Mouse (Mus musculus): ENCODE measurements around the gene Zfp273.
"Not testable (repeated sequence)": the region's sequence is repeated elsewhere in the genome, so short reads cannot be mapped to it uniquely, and the experiment has no call there.

The Zfp273 gene

DNA sequence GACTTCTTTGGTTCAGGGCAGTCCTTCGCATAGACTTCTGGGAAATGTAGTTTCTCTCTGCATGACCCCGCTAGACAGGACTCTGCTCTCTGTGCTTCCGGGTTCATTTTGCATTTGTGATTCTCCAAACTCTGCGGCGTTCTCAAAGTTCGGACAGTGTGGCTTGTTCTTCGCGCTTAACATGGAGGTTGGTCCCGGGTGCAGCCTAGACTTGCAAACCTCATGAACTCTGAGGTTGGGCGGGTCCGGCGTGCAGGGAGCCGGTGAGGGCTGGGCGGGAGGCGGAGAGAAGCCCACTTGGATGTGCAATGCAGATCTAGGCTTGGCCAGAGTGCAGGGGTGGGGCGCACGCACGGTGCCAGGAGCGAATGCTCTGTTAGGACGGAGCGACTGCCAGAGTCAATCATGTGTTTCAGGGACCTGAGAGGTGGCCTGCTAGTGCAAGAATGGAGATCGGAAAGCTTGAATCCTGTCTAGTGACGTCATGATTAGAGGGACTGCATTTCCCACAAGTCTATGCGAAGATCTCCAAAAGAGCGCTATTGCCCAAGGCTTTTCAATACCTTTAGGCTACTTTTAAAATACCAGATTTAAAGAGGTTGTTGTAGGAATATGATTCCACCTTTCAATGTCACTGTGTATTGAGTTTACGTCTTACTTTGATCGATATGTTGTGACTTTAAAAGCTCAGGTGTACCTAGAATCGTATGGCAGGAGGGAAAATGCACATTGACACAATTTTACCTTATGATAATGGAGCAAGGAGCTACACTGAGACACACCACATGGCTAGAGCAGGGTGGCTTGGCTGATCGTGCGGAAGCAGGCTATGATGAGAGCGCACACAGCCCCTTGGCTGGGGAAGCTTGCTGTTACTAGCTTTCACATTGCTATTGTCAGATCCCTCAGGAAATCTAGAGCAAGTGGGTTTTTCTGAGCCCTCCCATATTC, at the start of gene Zfp273:
Gene Zfp273, plus strand, starts transcription at position 31 of the 951 bp plus-strand sequence.
- DNase-seq: peak; percentile 84

DNA sequence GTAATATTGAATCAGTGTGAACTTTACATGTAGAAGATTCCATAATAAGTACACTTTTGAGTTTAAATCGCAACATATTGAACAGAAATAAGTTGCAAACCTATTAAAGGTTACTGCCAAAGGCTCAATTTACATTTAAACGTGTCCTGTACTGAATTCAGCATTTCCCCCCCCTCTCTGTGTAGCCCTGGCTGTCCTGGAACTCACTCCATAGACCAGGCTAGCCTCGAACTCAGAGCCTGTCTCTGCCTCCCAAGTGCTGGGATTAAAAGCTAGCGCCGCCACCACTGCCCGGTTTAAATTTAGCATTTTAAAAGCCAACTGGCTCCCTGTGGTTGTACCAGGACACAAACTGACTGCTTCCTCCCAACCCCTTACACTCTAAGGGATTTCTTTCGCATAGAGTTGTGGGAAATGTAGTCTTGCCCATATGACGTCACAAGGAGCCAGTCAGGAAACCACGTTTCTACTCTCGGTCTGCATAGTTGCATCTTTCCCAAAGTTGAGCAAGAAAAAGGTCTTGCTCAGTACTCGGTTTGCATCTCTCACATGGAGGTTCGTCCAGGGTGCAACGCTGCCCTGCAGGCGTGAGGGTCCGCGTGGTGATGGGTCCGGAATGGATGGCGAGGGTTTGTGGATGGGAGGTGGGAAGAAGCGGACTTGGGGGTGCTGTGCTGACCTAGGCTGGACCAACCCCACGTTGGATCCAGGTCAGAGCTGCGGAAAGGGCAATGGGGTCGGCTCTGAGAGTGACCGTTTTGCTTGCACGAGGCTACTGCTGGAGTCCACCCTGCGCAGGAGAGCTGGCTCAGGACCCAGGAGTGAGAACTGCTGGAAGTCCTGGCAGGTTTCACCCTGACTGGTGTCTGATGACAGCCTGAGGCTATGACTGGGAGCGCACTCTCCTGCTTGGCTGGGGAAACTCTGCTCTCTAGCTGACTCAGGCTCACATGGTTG, 34.0 kb upstream of the Zfp273 start, which contains the start of gene Zfp493:
Gene Zfp493, plus strand, starts transcription at position 429 of the 957 bp plus-strand sequence.
- DNase-seq: peak; percentile 82

DNA sequence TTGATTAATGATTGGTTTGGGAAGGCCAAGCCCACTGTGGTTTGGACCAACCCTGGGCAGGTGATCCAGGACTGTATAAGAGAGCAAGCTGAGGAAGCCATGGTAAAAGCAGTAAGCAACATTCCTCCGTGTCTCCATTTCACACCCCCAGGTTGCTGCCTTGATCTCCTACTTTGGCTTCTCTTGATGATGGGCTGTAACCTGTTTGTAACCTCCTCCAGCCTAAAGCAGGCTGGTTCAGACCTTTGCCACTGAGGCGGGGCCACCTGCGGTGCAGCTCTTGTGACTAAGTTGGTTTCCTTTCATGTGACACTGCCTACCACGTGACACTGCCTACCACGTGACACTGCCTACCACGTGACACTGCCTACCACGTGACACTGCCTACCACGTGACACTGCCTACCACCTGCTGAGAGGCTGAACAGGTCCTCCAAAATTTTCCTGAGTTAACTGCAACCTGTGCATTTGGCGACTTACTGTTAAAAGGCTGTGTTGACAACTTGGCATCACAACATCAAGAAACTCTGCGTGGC, 21.6 kb upstream of the Zfp273 start:
- DNase-seq: no peak

DNA sequence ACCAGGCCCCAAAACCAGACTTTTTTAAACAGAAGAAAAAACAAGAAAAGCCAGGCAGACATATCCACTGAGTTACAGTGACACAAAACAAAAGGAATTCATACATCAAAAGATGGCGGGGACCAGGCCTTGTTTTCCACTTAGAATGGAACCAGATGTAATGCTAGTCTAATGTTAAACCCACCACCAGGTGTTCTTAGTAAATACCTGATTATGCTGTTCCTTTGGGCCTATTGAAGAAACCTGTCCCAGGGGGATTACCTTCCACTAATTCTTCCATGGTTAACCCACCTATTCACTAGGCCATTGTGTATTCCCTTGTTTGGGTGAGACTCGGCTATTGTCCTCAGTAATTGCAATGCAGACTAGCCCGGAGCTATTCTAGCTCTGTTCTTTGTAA, 14.9 kb upstream of the Zfp273 start:
- no peak for DNase-seq

DNA sequence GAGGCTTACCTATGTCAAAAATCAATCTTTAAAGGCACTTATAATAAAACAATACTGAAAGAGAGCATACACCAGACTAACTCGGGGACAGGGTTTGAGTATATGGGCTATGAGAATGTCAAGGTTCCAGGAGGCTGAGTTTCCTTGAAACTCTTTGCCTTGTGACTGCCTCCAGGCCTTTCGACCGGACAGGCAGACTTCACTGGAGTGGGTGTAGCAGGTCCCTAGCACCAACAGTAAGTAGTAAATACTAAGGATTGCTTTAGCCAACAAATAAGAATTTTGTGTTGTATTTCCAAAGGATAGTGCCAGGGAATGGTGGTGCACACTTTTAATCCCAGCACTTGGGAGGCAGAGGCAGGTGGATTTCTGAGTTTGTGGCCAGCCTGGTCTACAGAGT, 14.4 kb upstream of the Zfp273 start:
- not testable (repeated sequence) for DNase-seq

DNA sequence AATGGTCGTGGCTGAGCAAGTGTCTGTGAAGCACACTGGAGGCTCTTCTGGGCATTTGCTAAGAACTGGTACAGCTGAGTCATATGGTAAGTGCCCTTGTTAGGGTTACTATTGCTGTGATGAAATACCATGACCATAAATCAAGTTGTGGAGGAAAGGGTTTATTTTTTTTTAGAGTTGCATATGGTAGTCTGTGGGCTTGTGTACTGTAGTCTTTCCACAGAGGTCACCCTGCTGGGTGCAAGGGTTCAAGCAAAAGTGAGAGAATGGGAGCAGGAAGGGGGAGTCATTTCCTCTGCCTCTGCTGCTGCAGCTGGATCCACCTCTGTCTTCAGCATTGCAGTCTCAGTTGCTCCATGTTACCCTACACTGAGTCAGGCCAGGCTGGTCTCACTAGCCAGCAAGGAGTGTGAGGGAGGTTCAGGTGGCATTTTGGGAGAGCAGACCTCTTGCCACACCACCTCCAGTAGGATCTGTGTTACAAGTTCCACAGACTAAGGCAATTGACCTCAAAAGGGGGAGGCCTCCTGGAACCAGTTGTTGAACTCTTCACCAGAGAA, 1.8 kb upstream of the Zfp273 start:
- no peak for DNase-seq

DNA sequence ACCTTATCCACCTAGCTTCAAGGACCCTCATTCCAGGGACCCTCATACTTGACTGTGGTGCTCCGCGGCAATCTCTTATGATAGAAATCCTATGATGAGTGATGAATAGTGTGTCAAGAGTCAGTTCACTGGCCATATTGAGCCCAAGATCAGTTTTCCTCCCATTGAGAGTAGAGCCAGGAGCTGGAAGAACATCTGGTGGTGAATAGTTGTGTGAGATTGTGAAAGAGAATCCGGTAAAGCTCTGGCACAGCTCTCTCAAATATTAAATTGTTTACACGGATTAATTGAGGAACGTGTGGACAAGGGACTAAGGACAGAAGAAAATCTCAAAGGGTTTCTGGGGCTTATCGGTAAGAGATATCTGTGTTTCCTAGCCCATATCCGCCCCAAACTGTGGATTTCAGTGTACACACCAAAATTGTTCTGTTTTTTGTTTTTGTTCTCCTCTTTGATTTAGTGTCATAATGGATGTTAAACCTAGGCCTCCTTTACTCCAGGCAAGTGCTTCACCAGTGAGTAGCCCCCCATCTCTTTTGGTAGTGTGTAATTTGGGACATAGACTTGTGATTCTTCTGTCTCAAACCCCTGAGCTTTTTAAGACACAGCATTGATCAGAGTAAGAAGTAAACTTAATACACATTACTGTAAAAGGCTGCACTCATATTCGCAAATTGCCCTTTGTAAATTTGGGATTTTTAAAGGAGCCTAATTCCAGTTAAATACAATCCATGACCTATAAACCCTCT, 405 bp upstream of the Zfp273 start:
- no peak for DNase-seq

DNA sequence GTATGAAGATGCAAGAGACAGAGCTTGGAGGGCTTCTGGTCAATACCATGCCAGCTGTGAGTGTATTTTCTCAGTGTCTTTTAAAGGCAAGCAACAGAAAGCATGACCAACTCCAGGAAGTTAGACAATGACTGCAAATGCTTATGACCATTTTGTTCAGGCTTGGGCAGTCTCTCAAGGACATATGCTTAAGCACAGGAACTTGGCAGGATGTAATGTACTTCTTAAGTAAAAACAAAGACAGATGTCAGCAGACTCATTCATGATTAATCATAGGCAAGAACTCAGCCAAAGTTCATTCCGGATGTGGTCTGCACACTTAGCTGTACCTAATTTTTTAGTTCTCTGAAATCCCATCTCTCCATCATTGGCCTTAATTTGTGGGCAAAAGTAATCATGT, 5.1 kb downstream of the Zfp273 start:
- peak; percentile 33 for DNase-seq

DNA sequence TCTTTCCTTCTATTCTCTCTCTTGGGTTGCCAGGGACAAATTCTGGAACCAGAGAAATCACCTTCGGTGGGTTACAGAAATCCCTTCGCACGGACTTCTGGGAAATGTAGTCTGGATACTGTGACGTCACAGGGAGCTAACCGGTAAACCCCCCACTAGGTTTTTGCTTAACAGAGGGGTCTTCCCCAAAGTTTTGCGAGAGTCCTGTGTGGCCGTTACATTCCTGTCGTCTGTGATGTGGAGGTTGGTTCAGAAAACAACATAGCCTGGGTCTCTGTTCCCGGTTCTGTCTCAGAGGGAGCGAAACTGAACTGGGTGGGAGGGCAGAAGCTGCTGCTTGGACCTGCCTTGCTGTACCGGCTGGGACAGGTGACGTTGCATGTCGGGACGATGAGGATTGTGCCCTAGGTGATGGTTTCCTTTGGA, 17.4 kb downstream of the Zfp273 start, which contains the start of gene Gm10037:
Gene Gm10037, plus strand, starts transcription at position 196 of the 426 bp plus-strand sequence.
- DNase-seq: peak; percentile 67

DNA sequence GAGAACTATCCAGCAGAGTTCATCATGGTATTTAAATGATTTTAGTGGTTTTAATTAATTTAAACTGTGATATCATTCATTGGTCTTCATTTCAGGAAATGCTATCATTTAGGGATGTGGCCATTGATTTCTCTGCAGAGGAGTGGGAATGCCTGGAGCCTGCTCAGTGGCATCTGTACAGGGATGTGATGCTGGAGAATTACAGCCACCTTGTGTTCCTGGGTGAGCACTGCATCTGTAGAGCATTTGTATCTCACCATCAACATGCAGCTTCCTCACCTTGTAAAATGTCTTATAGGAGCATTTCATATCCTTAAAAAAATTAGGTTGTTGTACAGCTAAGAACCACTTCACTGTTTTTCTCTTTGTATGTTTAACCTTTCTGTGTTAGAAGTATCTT, 19.6 kb downstream of the Zfp273 start:
- DNase-seq: not testable (repeated sequence)

DNA sequence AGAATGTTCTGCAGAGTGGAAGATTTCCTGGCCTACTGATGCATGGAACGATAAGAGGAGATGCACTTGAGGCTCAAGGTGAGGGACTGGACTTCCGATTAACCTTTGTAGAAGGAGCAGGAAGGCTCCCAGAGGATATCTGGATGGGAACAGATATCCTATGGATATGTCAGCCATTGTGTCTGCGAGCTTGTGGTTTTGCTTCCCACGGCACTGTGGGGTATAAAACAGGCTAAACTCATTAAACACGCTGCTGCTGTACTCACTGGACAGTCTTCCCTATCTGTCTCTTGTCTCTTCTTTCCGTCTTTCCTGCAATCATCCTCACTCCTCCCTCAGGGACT, 30.2 kb downstream of the Zfp273 start:
- DNase-seq: no peak

DNA sequence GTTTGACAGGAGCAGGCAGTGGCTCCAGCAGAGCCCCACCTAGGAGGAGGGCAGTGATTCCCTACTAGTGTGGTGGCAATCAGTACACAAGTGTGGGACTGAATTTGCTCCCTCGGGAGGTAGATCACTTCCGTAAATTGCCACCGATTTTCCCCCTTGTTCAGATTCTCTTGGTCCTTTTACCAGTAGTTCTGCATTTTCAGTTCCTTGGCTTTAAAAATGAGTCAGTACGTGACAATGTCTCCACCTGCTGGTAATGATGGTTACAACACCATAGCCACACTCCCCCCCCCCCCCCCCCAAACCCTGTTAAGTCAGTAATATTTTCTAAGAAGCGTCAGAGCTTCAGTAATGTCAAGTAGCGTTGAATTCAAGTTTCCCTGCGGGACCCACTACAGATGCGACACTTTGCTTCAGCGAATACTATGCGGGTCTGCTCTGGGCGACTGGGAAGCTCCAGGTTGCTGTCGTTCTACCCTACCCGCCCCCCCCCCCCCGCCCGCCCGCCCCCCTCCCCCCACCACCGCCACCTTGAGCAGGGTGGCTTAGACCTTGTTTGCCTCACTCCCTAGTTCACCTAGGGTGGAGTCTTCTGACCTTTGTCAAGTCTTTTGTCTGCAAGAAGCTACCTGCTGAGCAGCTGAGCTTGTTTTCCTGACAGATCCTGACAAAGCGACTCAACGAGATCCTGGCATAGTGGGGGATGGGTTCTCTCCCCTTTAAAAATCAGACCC, 30.7 kb downstream of the Zfp273 start:
- peak; percentile 28 for DNase-seq

DNA sequence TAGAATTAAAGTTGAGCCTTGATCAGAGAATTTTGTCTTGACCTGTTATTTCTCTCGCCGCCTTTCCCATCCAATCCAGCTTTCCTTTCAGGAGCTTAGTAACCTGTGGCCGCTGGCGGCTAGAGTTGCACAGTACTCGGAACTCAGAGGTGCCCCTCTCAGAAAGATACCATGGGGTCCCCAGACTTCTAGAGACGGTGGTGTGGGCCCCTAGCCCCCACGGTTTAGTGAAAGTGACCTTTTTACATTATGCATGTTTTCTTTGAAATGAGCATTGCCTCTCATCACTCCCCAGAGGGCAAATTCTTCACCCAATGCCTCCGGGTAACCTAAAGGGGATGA, 31.3 kb downstream of the Zfp273 start:
- DNase-seq: no peak

DNA sequence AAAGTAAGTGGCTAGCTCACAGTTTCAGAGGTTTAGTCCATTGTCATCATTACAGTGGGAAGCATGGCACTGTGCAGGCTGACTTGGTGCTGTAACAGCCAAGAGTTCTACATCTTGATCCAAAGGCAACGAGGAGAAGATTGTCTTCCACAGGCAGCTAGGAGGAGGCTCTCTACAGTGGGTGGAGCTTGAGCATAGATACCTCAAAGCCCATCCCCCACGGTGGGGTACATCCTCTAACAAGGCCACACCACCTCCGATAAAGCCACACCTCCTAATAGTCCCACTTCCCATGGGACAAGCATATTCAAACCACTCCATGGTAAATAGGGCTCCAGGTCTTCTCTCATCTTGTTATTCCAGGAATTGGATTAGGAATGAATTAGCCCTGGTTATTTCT, 36.8 kb downstream of the Zfp273 start:
- no peak for DNase-seq

DNA sequence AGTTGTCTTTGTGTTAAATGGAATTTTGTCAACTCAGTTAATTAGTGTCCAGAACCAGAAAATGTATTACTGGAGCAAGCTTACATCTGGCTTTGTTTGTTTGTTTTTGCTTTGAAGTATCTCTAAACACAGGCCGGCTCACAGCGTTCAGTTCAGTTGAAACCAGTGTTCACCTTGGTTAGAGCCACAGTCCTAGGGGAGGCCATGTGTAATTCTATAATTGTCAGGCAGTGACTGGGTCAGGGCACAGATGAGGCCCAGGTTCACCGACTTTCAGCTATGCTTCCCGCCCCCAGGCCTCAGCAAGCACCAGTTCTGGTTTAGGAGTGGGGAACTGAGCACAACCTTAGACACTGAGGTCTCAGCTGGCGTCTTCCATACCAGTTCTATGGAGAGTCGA, 39.6 kb downstream of the Zfp273 start:
- DNase-seq: no peak

DNA sequence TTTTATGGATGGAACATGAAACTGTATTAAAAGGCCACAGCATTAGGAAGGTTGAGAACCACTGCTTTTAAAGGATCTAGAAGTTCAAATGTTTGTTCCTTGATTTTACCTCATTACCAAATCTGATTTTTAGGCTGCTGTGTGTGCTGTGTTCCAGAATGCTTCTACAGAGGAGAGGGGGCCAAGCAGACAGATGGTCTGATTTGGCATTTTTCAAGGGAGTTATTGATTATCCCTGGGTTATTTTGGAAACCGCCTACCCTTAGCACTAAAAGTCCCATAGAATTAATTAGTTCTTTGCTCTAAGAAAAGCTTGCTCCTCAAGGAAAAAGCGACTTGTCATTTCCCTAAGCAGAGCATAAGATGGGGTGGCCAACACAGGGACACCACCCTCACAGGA, 40.4 kb downstream of the Zfp273 start:
- peak; percentile 65 for DNase-seq

DNA sequence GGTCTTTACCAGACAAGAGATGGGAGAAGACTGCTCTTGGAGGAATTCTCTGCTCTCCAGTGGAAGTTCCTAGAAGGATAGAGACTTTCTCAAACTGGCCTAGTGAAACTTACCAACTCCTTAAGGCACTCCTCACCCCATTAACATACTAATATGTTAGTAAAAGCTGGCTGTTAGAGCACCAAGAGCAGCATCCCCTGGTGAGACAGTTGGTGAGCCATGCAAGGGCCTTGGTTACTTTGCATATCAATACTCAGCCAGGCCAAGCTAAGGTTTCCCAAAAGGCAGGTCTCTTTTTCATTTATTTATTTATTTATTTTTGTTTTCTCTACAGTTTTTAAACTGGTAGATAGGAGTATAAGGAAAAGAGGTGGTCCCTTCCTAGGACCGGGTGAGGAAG, 43.8 kb downstream of the Zfp273 start:
- DNase-seq: no peak

DNA sequence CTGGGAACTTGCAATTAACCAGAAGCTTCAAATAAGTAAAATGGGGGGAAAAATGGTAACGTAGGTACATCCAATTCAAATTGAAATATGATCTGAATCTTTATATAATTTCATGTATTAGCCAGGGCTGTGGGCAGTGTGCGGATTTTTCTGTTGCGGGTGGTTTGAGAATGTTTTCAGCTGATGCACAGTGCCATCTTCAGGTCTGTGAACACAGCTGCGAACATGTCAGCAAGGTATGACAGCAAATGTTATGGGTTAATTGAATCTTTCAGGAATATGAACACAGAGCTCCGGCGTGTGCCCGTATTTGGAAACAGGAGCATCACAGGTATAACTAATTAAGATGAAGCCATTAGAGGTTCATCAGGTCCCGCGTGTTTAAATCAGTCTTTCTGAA, 49.0 kb downstream of the Zfp273 start:
- no peak for DNase-seq

DNA sequence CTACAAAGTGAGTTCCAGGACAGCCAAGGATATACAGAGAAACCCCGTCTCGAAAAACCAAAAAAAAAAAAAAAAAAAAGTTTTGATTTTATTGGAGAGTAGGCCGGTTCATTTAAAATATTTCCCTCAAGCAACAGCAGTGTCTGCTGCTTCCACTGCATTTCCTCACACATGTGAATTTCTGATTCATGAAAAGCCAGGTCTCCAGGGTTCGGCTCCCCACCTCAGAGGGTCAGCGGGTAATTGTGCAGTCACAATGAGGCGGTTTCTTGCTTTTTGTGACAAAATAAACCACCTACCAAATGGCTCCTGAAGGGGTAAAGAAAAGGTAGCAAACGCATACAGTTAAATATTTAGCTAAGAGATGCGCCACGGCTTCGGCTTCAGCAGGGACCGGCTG, 49.5 kb downstream of the Zfp273 start, which contains the start of gene BC048507:
Gene BC048507, plus strand, starts transcription at position 301 of the 400 bp plus-strand sequence.
- DNase-seq: no peak

DNA sequence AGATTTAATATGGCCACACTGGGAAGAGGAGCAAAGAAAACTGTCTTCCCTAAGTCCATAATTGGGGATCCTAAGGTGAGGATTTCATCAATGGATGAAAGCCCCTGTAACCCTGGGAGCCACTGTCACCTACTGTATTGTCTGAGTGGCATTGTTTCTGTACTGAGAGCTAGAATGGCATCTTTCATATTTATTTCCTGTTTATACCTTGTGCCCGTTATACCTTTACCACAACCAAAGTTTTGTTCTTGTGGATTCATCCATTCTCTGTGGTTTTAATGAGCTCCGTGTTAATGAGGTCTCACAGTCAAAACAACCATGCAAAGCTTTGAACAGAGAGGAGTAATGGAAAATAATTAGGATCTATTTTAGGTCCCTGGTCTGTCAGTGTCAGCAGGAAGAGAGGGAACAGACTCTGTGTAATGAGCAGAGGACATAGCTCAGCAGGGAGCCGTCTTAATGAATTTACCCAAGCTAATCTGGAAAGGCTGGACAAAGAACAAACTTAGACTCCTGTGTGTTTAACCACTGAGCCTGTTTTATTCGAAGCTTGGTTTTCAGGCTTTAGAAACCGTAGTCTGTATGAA, 51.3 kb downstream of the Zfp273 start:
- no peak for DNase-seq

DNA sequence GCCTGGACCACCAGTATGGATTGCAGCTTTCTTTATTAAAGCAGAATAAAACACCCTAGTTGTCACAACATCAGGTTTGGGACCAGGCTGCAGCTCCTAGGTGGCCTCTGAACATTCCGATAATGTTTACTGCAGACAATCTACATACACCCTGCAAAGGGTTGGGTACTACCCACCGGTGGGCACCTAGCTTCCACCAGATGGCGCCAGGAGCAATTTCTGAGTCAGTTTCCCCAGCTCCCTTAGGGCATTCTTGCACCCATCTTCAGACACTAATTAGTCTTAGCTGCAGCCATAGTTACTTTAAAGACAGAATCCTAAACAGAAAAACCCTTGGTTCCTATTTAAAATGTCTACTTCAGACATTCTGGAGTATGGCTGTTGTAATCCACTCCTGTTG, 54.4 kb downstream of the Zfp273 start:
- DNase-seq: no peak

Data from layer of hippocampus, adult 9-11 months (tissue).